Mouse (Mus musculus): ENCODE results near the gene Apol9a. TPM values are rescaled to one million over a fixed set of nuclear protein-coding genes. Genes with fewer than 3 reads are reported as not detected.

Apol9a gene
- total RNA-seq, 2 experiments from 2014 or later: not detected

- peak; percentile 57 for DNase-seq
These were observed 34.0 kb downstream of the Apol9a start for GRCm38 (mm10) chr15:77376920-77377319.

- DNase-seq: no peak
These were observed 40.3 kb downstream of the Apol9a start for GRCm38 (mm10) chr15:77370588-77370987.

GRCm38 (mm10) chr15:77369981-77370380, 41.0 kb downstream of the Apol9a start:
- no peak for DNase-seq

- no peak for DNase-seq
These were observed 42.1 kb downstream of the Apol9a start for GRCm38 (mm10) chr15:77368818-77369320.

- peak; percentile 92 for DNase-seq
These were observed 42.8 kb downstream of the Apol9a start for GRCm38 (mm10) chr15:77368148-77368547.

- DNase-seq: peak; percentile 37
These were observed 43.4 kb downstream of the Apol9a start for GRCm38 (mm10) chr15:77367504-77367903.

- DNase-seq: peak; percentile 77
These were observed 44.0 kb downstream of the Apol9a start for GRCm38 (mm10) chr15:77366706-77367484.

- DNase-seq: no peak
These were observed 45.0 kb downstream of the Apol9a start for GRCm38 (mm10) chr15:77365700-77366570.

GRCm38 (mm10) chr15:77364026-77364425, 46.9 kb downstream of the Apol9a start:
- DNase-seq: peak; percentile 41

- no peak for DNase-seq
These were observed 47.4 kb downstream of the Apol9a start for GRCm38 (mm10) chr15:77363578-77363977.

GRCm38 (mm10) chr15:77362952-77363351, 48.0 kb downstream of the Apol9a start:
- DNase-seq: no peak

GRCm38 (mm10) chr15:77359905-77360304, 51.0 kb downstream of the Apol9a start:
- no peak for DNase-seq

GRCm38 (mm10) chr15:77359486-77359885, 51.4 kb downstream of the Apol9a start:
- peak; percentile 67 for DNase-seq

GRCm38 (mm10) chr15:77359084-77359483, 51.9 kb downstream of the Apol9a start:
- DNase-seq: no peak

GRCm38 (mm10) chr15:77358320-77359040, 52.5 kb downstream of the Apol9a start:
- peak; percentile 84 for DNase-seq

GRCm38 (mm10) chr15:77356248-77356810, 54.6 kb downstream of the Apol9a start:
- DNase-seq: no peak

GRCm38 (mm10) chr15:77354848-77355551, 55.9 kb downstream of the Apol9a start:
- DNase-seq: no peak

- DNase-seq: no peak
These were observed 56.5 kb downstream of the Apol9a start for GRCm38 (mm10) chr15:77354496-77354847.

Data from gastrocnemius, postnatal 25 days (tissue).